Mouse (Mus musculus) CH12.LX (cell line): ENCODE measurements around the gene Fance. TPM values are rescaled to one million over a fixed set of nuclear protein-coding genes. Genes with fewer than 3 reads are reported as not detected.

ENCODE experiments used
- DNase-seq: peaks from one replicate; pipeline ENCODE4 v3.0.0-alpha.2; 2013; ENCODE audit errors: extremely low read depth
- H3K27ac ChIP-seq: 2 replicates; pipeline ENCODE4 v1.5.1; 2012; ENCODE audit warnings: low read depth, mild to moderate bottlenecking, control low read depth, moderate library complexity; ENCODE audit not compliant: insufficient read depth
- H3K27me3 ChIP-seq: replicated peaks from 2 replicates; pipeline ENCODE3; 2012; ENCODE audit warnings: inconsistent platforms
- H3K36me3 ChIP-seq, 2 experiments: replicated peaks in 1 of 2; 2 replicates each; pipeline versions ENCODE3 to v1.6.1; 2012; ENCODE audit warnings: inconsistent platforms in 1 of 2, low read length in 1 of 2, mild to moderate bottlenecking in 1 of 2, mixed read lengths in 1 of 2, moderate library complexity in 1 of 2; ENCODE audit not compliant: control insufficient read depth in 1 of 2, insufficient read depth in 1 of 2
- H3K4me1 ChIP-seq, 2 experiments: 2 replicates each; pipeline ENCODE4 v1.6.1; 2012; ENCODE audit warnings: inconsistent platforms in 1 of 2, moderate library complexity in 1 of 2; ENCODE audit not compliant: insufficient read depth in 2 of 2, control insufficient read depth in 1 of 2
- H3K4me2 ChIP-seq: 2 replicates; pipeline ENCODE4 v1.6.1; 2012; ENCODE audit warnings: low read depth, mild to moderate bottlenecking, control low read depth; ENCODE audit not compliant: poor library complexity, insufficient read depth, severe bottlenecking
- H3K4me3 ChIP-seq, 3 experiments: fragments of 150-350 bp in 1 of 3; sonication (generic) in 1 of 3; replicated peaks in 1 of 3; 2 replicates each; pipeline versions ENCODE3 to v1.5.1; 2011 to 2012; ENCODE audit warnings: low read depth in 2 of 3, low read length in 2 of 3, mild to moderate bottlenecking in 2 of 3, moderate library complexity in 2 of 3, control low read depth in 1 of 3, improper control_type of control experiment in 1 of 3, inconsistent platforms in 1 of 3, mixed read lengths in 1 of 3; ENCODE audit not compliant: poor library complexity in 1 of 3
- H3K79me2 ChIP-seq: replicated peaks from 2 replicates; pipeline ENCODE4 v1.6.1; 2012; ENCODE audit warnings: mild to moderate bottlenecking, moderate library complexity; ENCODE audit not compliant: control insufficient read depth, poor library complexity, insufficient read depth, severe bottlenecking; ENCODE audit errors: extremely low read depth
- H3K9ac ChIP-seq: 2 replicates; pipeline ENCODE4 v1.6.1; 2012; ENCODE audit warnings: low read depth, mild to moderate bottlenecking, control low read depth, moderate library complexity; ENCODE audit not compliant: insufficient read depth
- H3K9me3 ChIP-seq: replicated peaks from 2 replicates; pipeline ENCODE3; 2012; ENCODE audit warnings: low read length, inconsistent platforms, mixed read lengths
- BHLHE40 ChIP-seq: IDR thresholded peaks from 2 replicates; pipeline ENCODE4 v1.6.1; 2011; ENCODE audit warnings: mild to moderate bottlenecking, low read depth, low read length, improper control_type of control experiment
- CHD1 ChIP-seq: IDR thresholded peaks from 2 replicates; pipeline ENCODE4 v1.6.1; 2012; ENCODE audit warnings: low read depth, low read length, improper control_type of control experiment, inconsistent platforms
- CHD2 ChIP-seq: IDR thresholded peaks from 2 replicates; pipeline ENCODE4 v1.6.1; 2011; ENCODE audit warnings: low read length, improper control_type of control experiment
- CTCF ChIP-seq, 2 experiments: IDR thresholded peaks in 1 of 2; conservative IDR thresholded peaks in 1 of 2; 2 replicates each; pipeline ENCODE4 v1.5.1; 2011 to 2012; ENCODE audit warnings: low read depth in 2 of 2, low read length in 2 of 2, improper control_type of control experiment in 1 of 2, inconsistent platforms in 1 of 2, mild to moderate bottlenecking in 1 of 2, moderate library complexity in 1 of 2
- E2F4 ChIP-seq: IDR thresholded peaks from 2 replicates; pipeline ENCODE4 v1.6.1; 2011; ENCODE audit warnings: low read depth, low read length, improper control_type of control experiment; ENCODE audit not compliant: insufficient replicate concordance
- ETS1 ChIP-seq: conservative IDR thresholded peaks from 2 replicates; pipeline ENCODE4 v1.6.1; 2012; ENCODE audit warnings: low read depth, mild to moderate bottlenecking, inconsistent platforms, low read length, improper control_type of control experiment, moderate library complexity
- GABPA ChIP-seq: IDR thresholded peaks from 2 replicates; pipeline ENCODE4 v1.6.1; 2012; ENCODE audit warnings: low read depth, low read length, improper control_type of control experiment, inconsistent platforms; ENCODE audit not compliant: insufficient replicate concordance
- HCFC1 ChIP-seq: IDR thresholded peaks from 2 replicates; pipeline ENCODE4 v1.6.1; 2012; ENCODE audit warnings: low read depth, mild to moderate bottlenecking, inconsistent platforms, low read length, improper control_type of control experiment
- IRF4 ChIP-seq: IDR thresholded peaks from 2 replicates; pipeline ENCODE4 v1.6.1; 2014; ENCODE audit warnings: low read depth, mild to moderate bottlenecking, inconsistent platforms, low read length, improper control_type of control experiment
- JUN ChIP-seq: IDR thresholded peaks from 2 replicates; pipeline ENCODE4 v1.6.1; 2011; ENCODE audit warnings: low read depth, mild to moderate bottlenecking, low read length, improper control_type of control experiment, moderate library complexity; ENCODE audit not compliant: insufficient read depth
- MAZ ChIP-seq: IDR thresholded peaks from 2 replicates; pipeline ENCODE4 v1.6.1; 2012; ENCODE audit warnings: low read depth, mild to moderate bottlenecking, inconsistent platforms, low read length, improper control_type of control experiment, moderate library complexity
- MEF2A ChIP-seq: IDR thresholded peaks from 2 replicates; pipeline ENCODE4 v1.6.1; 2014; ENCODE audit warnings: low read depth, mild to moderate bottlenecking, inconsistent platforms, low read length, improper control_type of control experiment, borderline replicate concordance
- MYC ChIP-seq: IDR thresholded peaks from 2 replicates; pipeline ENCODE4 v1.6.1; 2011; ENCODE audit warnings: low read depth, mild to moderate bottlenecking, improper control_type of control experiment, low read length
- NELFE ChIP-seq: IDR thresholded peaks from 2 replicates; pipeline ENCODE4 v1.6.1; 2011; ENCODE audit warnings: low read depth, low read length, improper control_type of control experiment
- RCOR1 ChIP-seq: conservative IDR thresholded peaks from 2 replicates; pipeline ENCODE4 v1.6.1; 2012; ENCODE audit warnings: low read depth, mild to moderate bottlenecking, inconsistent platforms, low read length, improper control_type of control experiment
- SMC3 ChIP-seq: IDR thresholded peaks from 2 replicates; pipeline ENCODE4 v1.6.1; 2011; ENCODE audit warnings: low read depth, low read length, improper control_type of control experiment
- TBP ChIP-seq: conservative IDR thresholded peaks from 2 replicates; pipeline ENCODE4 v1.6.1; 2011; ENCODE audit warnings: low read depth, low read length, improper control_type of control experiment
- USF1 ChIP-seq: IDR thresholded peaks from 2 replicates; pipeline ENCODE4 v1.6.1; 2014; ENCODE audit warnings: low read depth, mild to moderate bottlenecking, inconsistent platforms, low read length, improper control_type of control experiment
- ZC3H11A ChIP-seq: IDR thresholded peaks from 2 replicates; pipeline ENCODE4 v1.6.1; 2012; ENCODE audit warnings: low read depth, mild to moderate bottlenecking, inconsistent platforms, low read length, improper control_type of control experiment
- ZMIZ1 ChIP-seq: IDR thresholded peaks from 2 replicates; pipeline ENCODE4 v1.6.1; 2012; ENCODE audit warnings: low read depth, mild to moderate bottlenecking, inconsistent platforms, low read length, improper control_type of control experiment
- dilution Hi-C: fragments of 300-500 bp; cut with MboI; formaldehyde crosslinking; loops from 2 replicates; pipeline ENCODE4 v1.14.3; 2020; ENCODE audit warnings: low sequenced_read_pairs; ENCODE audit not compliant: extremely low pct_unique_long_range_greater_than_20kb, extremely low pct_ligation_motif_present
- in situ Hi-C: fragments of 300-500 bp; cut with MboI; formaldehyde crosslinking; loops from 3 replicates; pipeline ENCODE4 v1.14.3; 2019; ENCODE audit warnings: low sequenced_read_pairs, low pct_ligation_motif_present, low pct_unique_long_range_greater_than_20kb, mixed read lengths
- polyA plus RNA-seq: library from polyadenylated mRNA; unstranded; fragments of >175 nt; gene quantifications from 2 replicates; pipeline ENCODE4 v1.2.1, GENCODE M21; 2012; ENCODE audit warnings: low read depth; ENCODE audit not compliant: insufficient read length
- total RNA-seq, 2 experiments: library from RNA; depleted of rRNA; stranded (reverse); fragments of 300-350 nt in 1 of 2; fragments of >200 nt in 1 of 2; gene quantifications; 2 replicates each; pipeline ENCODE4 v1.2.3; 2012 to 2014

Gene Fance
- total and polyA plus RNA-seq, 3 experiments, result 17.4 to 37.9 (median 29.6) TPM

GRCm38 (mm10) chr17:28349901-28350465 is 36.7 kb downstream of the Fance start:
- Histone ChIP-seq H3K27me3 (peaks cover 79% of the 10 kb centered on the region), H3K9me3 (peaks cover 6% of the 10 kb centered on the region), H3K27ac (no peak overlapping the region), H3K4me1 (peaks cover 10 to 11% of the 10 kb centered on the region in 2 experiments; a peak in 3 of 4 replicates), H3K4me3 (peak overlapping the region in 1 of 3 experiments; percentile 53), H3K79me2 (no peaks in the 10 kb centered on the region), H3K36me3 (no peaks in the 10 kb centered on the region), H3K4me2 (peak overlapping the region; percentile 97), H3K9ac (peak overlapping the region; percentile 36)
- TF ChIP-seq BHLHE40 (no peak), CTCF (conservative IDR thresholded peaks at IDR 0.05 in 1 of 2, IDR thresholded peaks at IDR 0.05 in 1 of 2; ENCODE audit: low read depth in 2 of 2, low read length in 2 of 2) (no peak), ZC3H11A (no peak), RCOR1 (no peak), TBP (no peak), GABPA (no peak), USF1 (no peak), MEF2A (no peak), ETS1 (no peak), ZMIZ1 (no peak), NELFE (no peak), IRF4 (no peak), SMC3 (no peak), MYC (no peak), CHD1 (no peak), HCFC1 (no peak), MAZ (no peak), CHD2 (no peak), E2F4 (no peak)
- in situ Hi-C loops (no loop called here), dilution Hi-C loops (no loop called here)
- no peak for DNase-seq

GRCm38 (mm10) chr17:28350466-28351352 is 37.4 kb downstream of the Fance start, which contains the start of gene Tead3:
Tead3 (minus strand) TSS chr17:28350817.
- TF ChIP-seq JUN (no peak), MEF2A (no peak), CTCF (conservative IDR thresholded peaks at IDR 0.05 in 1 of 2, IDR thresholded peaks at IDR 0.05 in 1 of 2; ENCODE audit: low read depth in 2 of 2, low read length in 2 of 2) (peak in 1 of 2 experiments; percentile 14; a peak in 2 of 4 replicates)
- TF ChIP-seq, all 38 proteins: peak for 1
- DNase-seq, result no peak
- dilution Hi-C loops (no loop called here), in situ Hi-C loops (no loop called here)
- no peaks in the 10 kb centered on the region for H3K79me2 ChIP-seq
- H3K4me1 ChIP-seq, result peaks cover 6 to 11% of the 10 kb centered on the region in 2 experiments; a peak in 3 of 4 replicates
- no peaks in the 10 kb centered on the region for H3K36me3 ChIP-seq
- H3K27me3 ChIP-seq, result peaks cover 79% of the 10 kb centered on the region
- H3K4me2 ChIP-seq, result peak within 1 kb of the TSS; percentile 97
- H3K9me3 ChIP-seq, result peaks cover 6% of the 10 kb centered on the region
- H3K9ac ChIP-seq, result peak within 1 kb of the TSS; percentile 36
- H3K4me3 ChIP-seq, result peak within 1 kb of the TSS; percentile 49 to 62 (median 56)
- H3K27ac ChIP-seq, result no peak within 1 kb of the TSS
